Mouse (Mus musculus) liver, embryonic 13.5 days (tissue): ENCODE results near the gene Dlgap5. TPM values are rescaled to one million over a fixed set of nuclear protein-coding genes. Genes with fewer than 3 reads are reported as not detected.

Experiments
- ATAC-seq: fragments of 200-750 bp; cut with Nextera tagmentation; 2 replicates; pipeline ENCODE4 v1.8.0; 2017; ENCODE audit warnings: low read depth, mild to moderate bottlenecking, moderate number of reproducible peaks, moderate library complexity
- DNase-seq: peaks from one replicate; pipeline ENCODE4 v3.0.0; 2022
- H3K27ac ChIP-seq: fragments of 300-500 bp; sonication (generic); 2 replicates; pipeline ENCODE4 v1.5.1; 2015; ENCODE audit warnings: moderate library complexity, mild to moderate bottlenecking, inconsistent platforms
- H3K27me3 ChIP-seq: fragments of 300-500 bp; sonication (generic); 2 replicates; pipeline ENCODE4 v1.6.1; 2015; ENCODE audit warnings: mild to moderate bottlenecking, inconsistent platforms
- H3K36me3 ChIP-seq: fragments of 300-500 bp; sonication (generic); 2 replicates; pipeline ENCODE4 v1.6.1; 2015; ENCODE audit warnings: mild to moderate bottlenecking, inconsistent platforms
- H3K4me1 ChIP-seq: fragments of 300-500 bp; sonication (generic); replicated peaks from 2 replicates; pipeline ENCODE4 v1.6.1; 2015; ENCODE audit warnings: inconsistent platforms
- H3K4me2 ChIP-seq: fragments of 300-500 bp; sonication (generic); 2 replicates; pipeline ENCODE4 v1.6.1; 2015; ENCODE audit warnings: inconsistent platforms, mild to moderate bottlenecking, moderate library complexity
- H3K4me3 ChIP-seq: fragments of 300-500 bp; sonication (generic); replicated peaks from 2 replicates; pipeline ENCODE4 v1.5.1; 2015; ENCODE audit warnings: mild to moderate bottlenecking, inconsistent platforms
- H3K9ac ChIP-seq: fragments of 300-500 bp; sonication (generic); 2 replicates; pipeline ENCODE4 v1.6.1; 2015; ENCODE audit warnings: mild to moderate bottlenecking, inconsistent platforms
- H3K9me3 ChIP-seq: fragments of 300-500 bp; sonication (generic); replicated peaks from 2 replicates; pipeline ENCODE4 v1.6.1; 2016; ENCODE audit warnings: inconsistent platforms
- WGBS: fragments of 180-500 bp; shearing (Covaris S2); methylation state at CpG from one replicate; pipeline ENCODE4 v1.1.7; 2015; ENCODE audit not compliant: insufficient replicate concordance; 5-methylcytosine and 5-hydroxymethylcytosine counted together
- polyA plus RNA-seq: library from polyadenylated mRNA; unstranded; fragments of >200 nt; fragmentation: Nextera tagmentation; extraction: Ambion mirVana; gene quantifications from 2 replicates; pipeline ENCODE4 v1.2.1, GENCODE M21; 2015

Gene Dlgap5
- polyA plus RNA-seq, 1 experiment from 2014 or later = 58.4 TPM

DNA sequence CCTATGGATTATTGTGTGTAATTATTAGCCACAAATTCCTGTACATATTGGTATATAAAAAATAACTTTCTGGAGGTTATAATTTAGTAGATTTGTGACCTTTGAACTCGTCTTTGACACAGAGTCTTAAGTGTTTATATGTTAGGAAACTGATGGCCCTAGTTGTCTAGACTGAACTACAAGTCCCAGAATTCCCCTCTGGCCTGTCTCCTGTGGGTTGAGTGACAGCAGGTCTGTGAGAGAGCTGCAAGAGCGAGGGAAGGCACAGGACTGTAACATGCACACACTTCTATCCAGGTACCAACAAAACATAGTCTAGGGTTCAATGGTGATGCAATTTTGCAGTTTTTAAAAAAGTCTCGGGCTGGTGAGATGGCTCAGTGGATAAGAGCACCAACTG, 20.7 kb upstream of the Dlgap5 start:
- Histone ChIP-seq H3K9ac (no peak overlapping the region), H3K36me3 (no peaks in the 10 kb centered on the region), H3K4me3 (no peak overlapping the region), H3K27me3 (no peaks in the 10 kb centered on the region), H3K4me1 (no peaks in the 10 kb centered on the region), H3K9me3 (no peaks in the 10 kb centered on the region), H3K27ac (no peak overlapping the region), H3K4me2 (no peak overlapping the region)
- 46% methylated on average over 3 of the region's 3 CpGs for WGBS
- no peak for DNase-seq
- no peak for ATAC-seq

GRCm38 (mm10) chr14:47432987-47433386, 14.8 kb upstream of the Dlgap5 start:
- no peak overlapping the region for H3K4me3 ChIP-seq
- H3K9ac ChIP-seq = no peak overlapping the region
- DNase-seq (no peak), ATAC-seq (no peak)
- no peaks in the 10 kb centered on the region for H3K9me3 ChIP-seq
- no peaks in the 10 kb centered on the region for H3K27me3 ChIP-seq
- no peak overlapping the region for H3K27ac ChIP-seq
- no peaks in the 10 kb centered on the region for H3K4me1 ChIP-seq
- no peaks in the 10 kb centered on the region for H3K36me3 ChIP-seq
- no peak overlapping the region for H3K4me2 ChIP-seq

GRCm38 (mm10) chr14:47422466-47422865, 4.3 kb upstream of the Dlgap5 start:
- no peak for DNase-seq
- Histone ChIP-seq H3K27me3 (no peaks in the 10 kb centered on the region), H3K9ac (no peak overlapping the region), H3K4me1 (peaks cover 10% of the 10 kb centered on the region), H3K4me3 (no peak overlapping the region), H3K9me3 (no peaks in the 10 kb centered on the region), H3K4me2 (no peak overlapping the region), H3K27ac (no peak overlapping the region), H3K36me3 (no peaks in the 10 kb centered on the region)
- WGBS = 60% methylated on average over 4 of the region's 4 CpGs
- no peak for ATAC-seq

DNA sequence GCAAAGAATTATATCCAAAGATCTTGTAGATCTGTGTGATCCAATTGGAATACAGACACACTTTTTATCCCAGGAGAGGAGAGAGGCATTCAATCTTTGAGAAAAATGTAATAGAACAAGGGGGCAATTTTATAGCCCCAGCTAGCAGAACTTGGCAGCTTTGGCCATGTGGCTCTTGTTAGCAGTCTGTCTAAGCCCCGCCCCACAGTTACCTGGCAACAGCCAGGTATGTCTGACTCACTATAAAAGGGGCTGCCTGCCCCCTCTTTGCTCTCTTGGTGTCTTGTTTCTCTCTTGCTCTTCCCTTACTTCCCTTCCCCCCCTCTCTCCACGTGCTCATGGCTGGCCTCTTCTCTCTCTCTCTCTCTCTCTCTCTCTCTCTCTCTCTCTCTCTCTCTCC, 3.4 kb upstream of the Dlgap5 start:
- DNase-seq = no peak
- Histone ChIP-seq H3K27ac (no peak overlapping the region), H3K4me2 (no peak overlapping the region), H3K9me3 (no peaks in the 10 kb centered on the region), H3K36me3 (0 out of 2 replicates have a peak, but pooled peaks cover 2% of the 10 kb centered on the region), H3K27me3 (no peaks in the 10 kb centered on the region), H3K4me3 (no peak overlapping the region), H3K4me1 (peaks cover 18% of the 10 kb centered on the region), H3K9ac (no peak overlapping the region)
- WGBS = 53% methylated on average over 2 of the region's 2 CpGs
- ATAC-seq = no peak

DNA sequence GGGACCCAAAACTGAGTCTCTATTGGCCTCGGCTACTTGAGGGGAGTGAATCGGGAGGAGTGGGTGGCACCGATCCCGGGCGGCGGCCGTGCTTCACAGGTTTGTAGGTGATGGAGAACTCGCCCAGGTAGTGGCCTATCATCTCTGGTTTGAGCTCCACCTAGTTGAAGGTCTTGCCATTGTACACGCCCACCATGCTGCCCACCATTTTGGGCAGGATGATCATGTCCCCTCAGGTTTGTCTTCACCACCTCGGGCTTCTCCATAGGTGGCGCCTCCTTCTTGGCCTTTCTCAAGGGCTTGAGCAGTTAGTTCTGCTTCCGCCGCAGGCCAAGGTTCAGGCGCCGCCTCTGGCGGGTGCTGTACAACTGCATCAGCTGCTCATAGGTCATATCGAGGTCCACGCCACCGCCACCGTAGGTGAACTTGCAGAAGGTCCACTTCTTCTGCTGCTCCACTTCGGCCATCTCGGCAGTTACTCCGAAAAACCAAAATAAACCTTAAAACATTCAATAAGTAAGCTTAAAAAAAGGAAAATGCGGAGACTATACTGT, 1.6 kb upstream of the Dlgap5 start:
- no peak for ATAC-seq
- Histone ChIP-seq H3K27me3 (no peaks in the 10 kb centered on the region), H3K27ac (no peak overlapping the region), H3K4me1 (peaks cover 33% of the 10 kb centered on the region), H3K9me3 (no peaks in the 10 kb centered on the region), H3K4me2 (no peak overlapping the region), H3K36me3 (peaks cover 20% of the 10 kb centered on the region), H3K4me3 (no peak overlapping the region), H3K9ac (no peak overlapping the region)
- 86% methylated on average over 24 of the region's 24 CpGs for WGBS
- peak; percentile 33 for DNase-seq

- H3K9ac ChIP-seq = peak overlapping the region; percentile 64
- H3K27ac ChIP-seq = peak overlapping the region; percentile 77
- H3K27me3 ChIP-seq = no peaks in the 10 kb centered on the region
- 67% methylated on average over 9 of the region's 9 CpGs for WGBS
- H3K4me1 ChIP-seq = peaks cover 33% of the 10 kb centered on the region
- ATAC-seq (no peak), DNase-seq (no peak)
- H3K36me3 ChIP-seq = peaks cover 27% of the 10 kb centered on the region
- no peak overlapping the region for H3K4me3 ChIP-seq
- H3K9me3 ChIP-seq = no peaks in the 10 kb centered on the region
- H3K4me2 ChIP-seq = peak overlapping the region; percentile 65
These were observed 923 bp upstream of the Dlgap5 start for GRCm38 (mm10) chr14:47419034-47419625.

DNA sequence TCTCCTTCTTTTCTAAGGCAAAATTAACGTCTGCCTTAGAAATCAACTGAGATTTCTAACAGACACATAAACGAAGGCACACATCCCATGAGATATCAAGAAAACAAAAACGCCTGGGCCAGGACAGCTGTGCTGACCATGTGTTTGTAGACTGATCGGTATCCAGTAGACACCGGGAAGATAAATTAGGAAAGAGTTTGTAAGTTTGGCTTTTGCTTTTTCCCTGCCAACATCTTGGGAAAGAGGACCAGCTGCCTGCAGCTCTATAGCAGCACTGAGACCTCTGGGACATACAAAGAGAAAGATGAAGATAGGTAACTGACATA, 422 bp upstream of the Dlgap5 start:
- H3K27ac ChIP-seq = peak overlapping the region; percentile 77
- ATAC-seq (no peak), DNase-seq (no peak)
- peak overlapping the region; percentile 65 for H3K4me2 ChIP-seq
- peaks cover 32% of the 10 kb centered on the region for H3K36me3 ChIP-seq
- peak overlapping the region; percentile 76 for H3K4me3 ChIP-seq
- no peaks in the 10 kb centered on the region for H3K27me3 ChIP-seq
- 36% methylated on average over 5 of the region's 5 CpGs for WGBS
- no peaks in the 10 kb centered on the region for H3K9me3 ChIP-seq
- peaks cover 33% of the 10 kb centered on the region for H3K4me1 ChIP-seq
- H3K9ac ChIP-seq = peak overlapping the region; percentile 64

- Histone ChIP-seq H3K4me1 (peaks cover 33% of the 10 kb centered on the region), H3K27ac (peak overlapping the region; percentile 84), H3K4me2 (peak overlapping the region; percentile 81), H3K9ac (peak overlapping the region; percentile 85), H3K4me3 (peak overlapping the region; percentile 76), H3K27me3 (no peaks in the 10 kb centered on the region), H3K9me3 (no peaks in the 10 kb centered on the region), H3K36me3 (peaks cover 45% of the 10 kb centered on the region)
- ATAC-seq (no peak), DNase-seq (no peak)
- 28% methylated on average over 3 of the region's 3 CpGs for WGBS
These were observed 861 bp downstream of the Dlgap5 start for GRCm38 (mm10) chr14:47417346-47417745.

- H3K27ac ChIP-seq = no peak overlapping the region
- no peak overlapping the region for H3K9ac ChIP-seq
- WGBS = 84% methylated on average over 9 of the region's 9 CpGs
These were observed 12.2 kb downstream of the Dlgap5 start for GRCm38 (mm10) chr14:47406000-47406399.

DNA sequence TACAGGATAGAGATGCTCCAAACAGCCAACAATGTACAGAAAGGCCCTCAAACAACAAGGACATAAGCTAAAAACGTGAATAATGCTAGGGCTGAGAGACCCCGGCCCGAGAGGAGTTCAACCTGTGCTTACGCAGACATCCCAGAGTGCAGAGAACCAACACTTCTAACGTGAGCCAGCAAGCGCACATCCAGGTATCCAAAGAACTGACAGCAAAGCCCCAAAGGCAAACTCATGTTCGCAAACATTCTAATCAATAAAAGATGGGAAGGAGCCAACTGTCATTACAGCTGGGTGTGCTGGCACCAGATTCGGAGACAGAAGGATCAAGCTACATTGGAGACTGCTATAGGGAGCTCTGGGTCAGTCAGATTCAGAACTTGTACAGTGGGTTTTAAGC, 15.5 kb downstream of the Dlgap5 start:
- H3K27me3 ChIP-seq = no peaks in the 10 kb centered on the region
- WGBS = 88% methylated on average over 8 of the region's 8 CpGs
- H3K4me1 ChIP-seq = no peaks in the 10 kb centered on the region
- H3K9ac ChIP-seq = no peak overlapping the region
- H3K4me2 ChIP-seq = no peak overlapping the region
- no peak overlapping the region for H3K27ac ChIP-seq
- H3K9me3 ChIP-seq = no peaks in the 10 kb centered on the region
- DNase-seq (no peak), ATAC-seq (no peak)
- H3K36me3 ChIP-seq = peaks cover 99% of the 10 kb centered on the region
- no peak overlapping the region for H3K4me3 ChIP-seq

More at GRCm38 (mm10) chr14:47406000-47406399, 12.2 kb downstream of the Dlgap5 start:
- no peak for DNase-seq
- Histone ChIP-seq H3K4me1 (no peaks in the 10 kb centered on the region), H3K36me3 (peaks cover 100% of the 10 kb centered on the region), H3K4me3 (no peak overlapping the region), H3K4me2 (no peak overlapping the region), H3K9me3 (no peaks in the 10 kb centered on the region), H3K27me3 (no peaks in the 10 kb centered on the region)
- no peak for ATAC-seq

- DNase-seq (no peak), ATAC-seq (no peak)
- no peaks in the 10 kb centered on the region for H3K4me1 ChIP-seq
- H3K27me3 ChIP-seq = no peaks in the 10 kb centered on the region
- H3K27ac ChIP-seq = no peak overlapping the region
- H3K4me3 ChIP-seq = no peak overlapping the region
- H3K9ac ChIP-seq = no peak overlapping the region
- no peaks in the 10 kb centered on the region for H3K9me3 ChIP-seq
- peaks cover 99% of the 10 kb centered on the region for H3K36me3 ChIP-seq
- H3K4me2 ChIP-seq = no peak overlapping the region
- WGBS = 70% methylated on average over 5 of the region's 5 CpGs
These were observed 22.0 kb downstream of the Dlgap5 start for GRCm38 (mm10) chr14:47396165-47396652.

DNA sequence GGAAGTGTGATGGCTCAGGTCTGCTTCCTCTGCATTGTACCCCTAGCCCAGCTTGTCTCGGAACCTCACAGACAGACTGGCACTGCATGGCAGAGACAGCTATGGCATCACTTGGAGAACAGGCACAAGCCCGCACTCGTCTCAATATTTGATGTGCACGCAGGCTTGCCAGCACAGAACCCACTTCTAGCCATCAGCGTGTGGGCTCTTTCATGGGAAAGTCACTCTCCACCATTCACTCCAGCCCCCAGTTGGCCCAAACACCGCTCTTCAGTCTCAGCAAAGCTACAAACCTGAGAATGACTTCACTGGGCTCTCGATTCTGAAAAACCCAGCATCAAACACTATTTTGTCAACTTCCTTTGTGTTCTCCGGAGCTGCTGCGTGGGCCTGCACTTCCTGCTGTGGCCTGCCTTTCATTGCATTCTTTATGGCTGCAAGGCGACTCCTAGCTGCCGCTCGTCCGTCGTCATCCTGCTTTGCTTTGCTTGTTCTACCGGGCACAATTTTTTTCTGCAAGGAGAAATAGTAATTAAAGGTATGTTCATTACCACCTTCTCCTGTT, 22.7 kb downstream of the Dlgap5 start:
- no peaks in the 10 kb centered on the region for H3K27me3 ChIP-seq
- H3K27ac ChIP-seq = no peak overlapping the region
- no peak overlapping the region for H3K4me3 ChIP-seq
- no peak overlapping the region for H3K9ac ChIP-seq
- DNase-seq (no peak), ATAC-seq (no peak)
- no peaks in the 10 kb centered on the region for H3K4me1 ChIP-seq
- WGBS = 93% methylated on average over 15 of the region's 15 CpGs
- no peaks in the 10 kb centered on the region for H3K9me3 ChIP-seq
- H3K36me3 ChIP-seq = peaks cover 100% of the 10 kb centered on the region
- no peak overlapping the region for H3K4me2 ChIP-seq
